Mouse (Mus musculus) large intestine, adult 2 months (tissue): ENCODE measurements around the gene Gjc2. TPM values are rescaled to one million over a fixed set of nuclear protein-coding genes. Genes with fewer than 3 reads are reported as not detected.
"Not testable (repeated sequence)": the region's sequence is repeated elsewhere in the genome, so short reads cannot be mapped to it uniquely, and the experiment has no call there.

Source experiments
- DNase-seq: peaks from one replicate; pipeline ENCODE4 v3.0.0-alpha.2; 2012; ENCODE audit warnings: low read depth, low spot score
- WGBS: fragments of 180-500 bp; shearing (Covaris S2); methylation state at CpG from one replicate; pipeline ENCODE4 v1.1.7; 2018; 5-methylcytosine and 5-hydroxymethylcytosine counted together
- polyA plus RNA-seq: library from polyadenylated mRNA; depleted of rRNA; stranded (reverse); fragments of >200 nt; gene quantifications from 2 replicates; pipeline ENCODE4 v1.2.3, GENCODE M21; 2012; rRNA removed

Gjc2 gene
- polyA plus RNA-seq, result 1.7 and 2.5 TPM in 2 replicates

DNA sequence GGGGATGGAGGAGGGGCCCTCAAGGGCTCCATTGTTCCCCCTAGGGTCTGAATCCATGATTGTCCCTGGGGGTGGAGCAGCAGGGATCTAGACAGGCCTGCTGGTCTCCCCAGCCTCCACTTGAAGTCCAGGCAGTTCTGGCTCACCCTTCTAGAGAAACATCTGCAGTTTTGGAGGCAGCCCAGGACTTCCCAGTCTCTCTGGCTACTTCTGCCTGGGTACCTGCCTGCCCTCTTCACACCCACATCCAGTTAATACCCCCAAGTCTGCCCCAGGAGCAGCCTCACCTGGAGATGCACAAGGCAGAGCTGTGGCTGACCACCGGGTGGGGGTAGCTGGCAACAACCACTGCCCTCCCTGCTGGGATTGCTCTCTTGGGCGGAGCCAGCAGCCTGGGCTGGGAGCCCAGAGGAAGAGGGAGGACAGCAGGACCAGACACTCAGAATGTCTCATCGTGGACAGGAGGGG, at the start of gene Gjc2:
Gjc2 (minus strand) TSS at position 350 of the 468 bp plus-strand sequence.
- DNase-seq, result no peak
- WGBS, result 27% methylated on average over 3 of the region's 3 CpGs

DNA sequence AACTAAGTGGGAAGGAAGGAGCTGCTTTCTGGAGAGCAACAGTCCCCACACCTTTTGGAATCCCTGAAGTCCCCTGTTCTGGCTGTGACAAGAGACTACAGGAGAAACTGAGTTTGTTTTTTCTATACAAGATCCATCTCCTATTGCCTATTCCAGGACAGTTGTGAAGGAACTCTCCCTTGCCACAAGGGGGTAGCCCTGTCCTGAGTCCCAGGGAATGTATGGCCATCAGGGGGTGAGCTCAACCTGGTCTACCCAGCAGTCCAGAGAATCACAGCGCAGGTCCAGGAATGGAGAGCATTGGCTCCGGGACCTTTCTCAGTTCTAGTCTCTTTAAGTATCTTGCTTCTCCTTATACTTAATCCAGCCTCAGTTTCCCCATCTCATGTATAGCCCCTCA, 49.8 kb upstream of the Gjc2 start:
- no peak for DNase-seq
- WGBS, result 63% methylated on average over 2 of the region's 2 CpGs

GRCm38 (mm10) chr11:59230144-59230760, 47.2 kb upstream of the Gjc2 start:
- 12% methylated on average over 7 of the region's 7 CpGs for WGBS
- DNase-seq, result no peak

DNA sequence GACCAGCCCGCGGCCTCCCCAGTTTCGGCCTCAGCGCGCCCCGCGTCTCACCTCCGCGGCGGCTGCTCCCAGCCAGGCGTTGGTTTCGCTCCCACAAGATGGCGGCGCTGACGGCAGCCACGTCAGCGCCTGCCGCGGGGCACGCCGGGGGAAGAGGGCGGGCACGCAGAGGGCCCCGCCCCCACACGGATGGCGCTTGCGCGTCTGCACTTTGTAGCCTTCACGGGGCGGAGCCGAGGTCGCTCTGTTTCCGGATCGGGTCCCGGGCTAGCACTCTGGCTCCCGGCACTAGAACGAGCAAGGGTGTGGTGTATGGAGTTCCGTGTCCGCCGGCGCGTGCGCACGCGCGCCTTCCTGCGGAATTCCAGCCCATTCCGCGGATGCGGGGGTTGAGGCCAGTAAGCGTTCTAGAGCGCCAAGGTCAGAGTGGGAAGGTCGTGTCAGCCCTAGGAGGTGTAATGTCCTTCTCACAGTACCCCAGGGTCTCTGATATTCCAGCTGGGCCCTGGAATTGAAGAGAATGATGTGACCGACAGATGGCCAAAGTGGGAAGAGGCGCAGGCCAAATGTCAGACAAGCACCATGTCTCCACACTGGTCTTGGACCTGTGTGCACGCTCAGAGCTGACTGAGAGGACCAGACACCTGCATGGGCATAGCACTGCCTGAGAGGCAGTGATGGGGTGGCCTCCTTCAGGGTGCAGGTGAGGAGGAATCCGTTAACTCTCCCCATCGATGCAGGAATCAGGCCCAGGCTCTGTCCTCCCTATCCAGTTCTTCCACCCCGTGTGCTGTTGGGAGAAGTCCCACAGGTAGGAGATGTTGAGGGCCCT, 45.3 kb upstream of the Gjc2 start, which contains the start of gene Arf1:
Arf1 (minus strand) TSS at position 149 of the 832 bp plus-strand sequence.
- WGBS, result 4% methylated on average over 59 of the region's 59 CpGs
- DNase-seq, result peak; percentile 75

DNA sequence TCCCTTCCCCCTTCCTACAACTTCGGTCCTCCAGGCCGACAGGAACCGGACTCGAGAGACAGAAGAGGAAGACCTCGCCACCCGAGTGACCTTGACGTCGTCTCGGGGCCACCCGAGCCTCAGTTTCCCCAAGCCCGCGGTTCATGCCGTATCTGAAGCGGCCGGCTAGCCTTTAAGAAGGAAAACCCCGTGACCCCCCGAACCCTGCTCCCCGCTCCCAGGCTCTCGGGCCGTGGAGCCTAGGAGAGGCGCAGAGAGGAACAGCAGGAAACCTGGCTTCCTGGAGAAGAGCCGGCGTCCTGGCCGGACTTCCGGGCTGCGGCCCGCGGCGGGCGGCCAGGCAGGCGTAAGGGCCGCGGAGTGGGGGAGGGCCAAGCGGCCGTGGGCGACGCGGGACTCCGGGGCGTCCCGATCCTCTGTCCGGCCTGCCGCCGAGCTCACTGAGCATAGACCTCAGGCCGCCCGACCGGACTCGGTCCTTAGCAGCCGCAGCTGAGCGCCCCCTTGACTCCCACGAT, 44.6 kb upstream of the Gjc2 start:
- DNase-seq, result no peak
- WGBS, result 1% methylated on average over 51 of the region's 51 CpGs

DNA sequence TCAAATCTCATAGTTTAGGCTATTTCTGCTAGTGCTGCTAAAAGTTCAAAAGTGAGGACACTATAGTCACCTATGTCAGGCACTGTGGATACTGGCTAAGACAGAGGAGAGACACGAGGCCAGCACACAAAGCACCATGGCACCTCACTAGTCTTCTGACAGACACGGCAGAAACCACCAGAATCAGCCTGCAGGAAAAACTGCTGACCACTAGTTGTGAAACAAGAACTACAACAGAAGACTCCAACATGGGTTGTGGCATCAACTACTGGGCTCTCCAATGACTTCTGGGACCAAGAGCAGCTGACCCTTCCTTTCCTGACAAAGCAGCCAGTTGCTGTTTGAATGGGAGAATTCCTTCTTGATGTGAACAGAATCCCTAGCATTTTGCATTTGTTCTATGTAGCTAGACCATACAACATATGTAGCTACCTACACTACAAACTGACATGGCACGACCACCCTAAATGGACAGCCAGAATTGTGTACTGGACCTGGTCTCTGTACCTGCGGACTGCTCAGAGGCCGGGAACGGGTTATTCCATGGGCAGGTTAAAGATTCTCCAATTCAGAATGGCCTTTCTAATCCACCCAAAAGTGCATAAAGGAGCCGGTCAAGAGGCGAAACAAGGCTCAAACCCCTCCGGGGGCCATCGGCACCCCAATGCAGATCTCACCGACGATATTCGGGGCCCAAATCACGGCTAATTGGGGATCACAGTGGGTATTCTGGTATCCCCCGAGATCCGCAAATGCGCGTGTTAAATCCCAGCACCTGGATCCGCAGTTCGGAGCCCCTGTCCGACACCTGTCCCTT, 44.0 kb upstream of the Gjc2 start:
- no peak for DNase-seq
- under 1% methylated on average over 21 of the region's 21 CpGs for WGBS

DNA sequence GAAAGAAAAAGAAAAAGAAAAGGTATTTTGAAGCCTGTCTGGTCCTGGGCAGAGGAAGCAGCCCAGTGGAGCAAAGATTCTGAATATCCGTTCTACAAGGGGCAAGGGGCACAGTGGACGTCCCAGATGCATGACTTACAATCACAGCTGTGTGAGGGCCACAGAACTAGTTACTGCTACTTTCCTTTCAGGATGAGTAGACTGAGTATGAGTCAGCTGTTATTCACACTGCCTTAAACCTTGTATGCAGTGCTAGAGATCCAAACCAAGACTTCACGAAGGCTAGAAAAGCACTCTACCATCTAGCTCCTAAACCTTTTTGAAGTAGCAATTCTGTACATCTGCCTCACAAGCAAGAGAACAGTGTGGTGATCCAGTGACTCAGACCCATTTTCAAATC, 43.2 kb upstream of the Gjc2 start:
- no peak for DNase-seq
- WGBS, result 9% methylated on average over 3 of the region's 3 CpGs

DNA sequence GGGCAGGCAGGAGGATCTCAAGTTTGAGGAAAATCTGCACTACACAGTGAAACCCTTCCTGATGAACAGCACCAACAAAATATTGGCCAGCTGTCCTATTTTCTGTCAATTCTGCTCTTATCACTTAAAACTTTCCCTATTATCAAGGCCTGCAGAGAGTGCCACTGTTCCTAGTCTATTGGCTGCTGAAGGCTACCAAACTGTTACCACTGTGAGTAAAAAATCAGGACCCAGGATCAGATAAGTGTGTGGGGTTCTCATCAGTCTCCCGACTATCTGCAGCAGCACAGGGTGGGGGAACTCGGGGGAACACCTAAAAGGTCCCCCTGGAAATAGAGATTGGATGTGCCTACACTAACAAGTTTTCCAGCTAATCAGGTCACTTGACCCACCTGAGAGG, 42.2 kb upstream of the Gjc2 start:
- DNase-seq, result no peak
- 30% methylated on average over 2 of the region's 2 CpGs for WGBS

DNA sequence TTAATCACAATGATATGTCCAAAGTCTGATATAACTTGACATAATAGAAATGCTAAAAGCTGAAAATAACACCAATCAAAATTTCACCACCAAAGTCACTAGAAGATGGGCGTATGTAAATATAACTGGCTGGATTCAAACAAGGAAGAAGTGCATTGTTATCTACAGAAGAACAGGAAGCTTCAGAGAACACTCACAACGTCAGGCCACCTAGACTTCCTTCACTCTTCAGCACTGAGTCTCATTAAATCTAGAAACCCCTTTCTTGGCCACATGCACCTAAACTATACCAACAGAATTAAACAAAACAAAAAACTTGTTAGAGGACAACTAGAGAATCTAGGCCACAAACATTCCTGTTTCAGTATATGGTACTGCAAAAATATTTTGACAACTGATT, 41.5 kb upstream of the Gjc2 start:
- 11% methylated on average over 2 of the region's 2 CpGs for WGBS
- no peak for DNase-seq

GRCm38 (mm10) chr11:59224025-59224424, 41.0 kb upstream of the Gjc2 start:
- DNase-seq, result no peak

DNA sequence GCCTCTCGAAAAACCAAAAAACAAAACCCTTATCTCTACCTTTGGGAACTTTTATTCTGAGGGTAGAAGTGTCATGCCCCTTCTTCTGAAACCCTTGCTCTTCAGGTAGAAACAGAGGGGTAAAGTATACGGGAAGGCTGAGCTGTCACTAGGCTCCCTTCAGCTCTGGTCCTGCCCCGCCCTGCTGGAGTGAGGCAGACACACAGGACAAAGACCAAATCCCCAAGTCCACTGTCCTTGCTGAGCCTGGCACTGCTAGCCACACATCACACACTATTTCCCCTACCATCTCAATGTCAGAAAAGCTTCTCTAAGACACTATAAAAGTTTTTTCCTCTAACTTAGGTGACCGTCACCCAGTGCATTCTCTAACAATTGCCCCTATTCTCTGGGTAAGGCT, 39.3 kb upstream of the Gjc2 start:
- no peak for DNase-seq
- WGBS, result 55% methylated on average over 4 of the region's 4 CpGs

More at GRCm38 (mm10) chr11:59224025-59224424, 41.0 kb upstream of the Gjc2 start:
- 57% methylated on average over 3 of the region's 3 CpGs for WGBS

GRCm38 (mm10) chr11:59221604-59222003, 38.6 kb upstream of the Gjc2 start:
- no peak for DNase-seq

- no peak for DNase-seq
Measured at GRCm38 (mm10) chr11:59219064-59219463, 36.1 kb upstream of the Gjc2 start.

DNA sequence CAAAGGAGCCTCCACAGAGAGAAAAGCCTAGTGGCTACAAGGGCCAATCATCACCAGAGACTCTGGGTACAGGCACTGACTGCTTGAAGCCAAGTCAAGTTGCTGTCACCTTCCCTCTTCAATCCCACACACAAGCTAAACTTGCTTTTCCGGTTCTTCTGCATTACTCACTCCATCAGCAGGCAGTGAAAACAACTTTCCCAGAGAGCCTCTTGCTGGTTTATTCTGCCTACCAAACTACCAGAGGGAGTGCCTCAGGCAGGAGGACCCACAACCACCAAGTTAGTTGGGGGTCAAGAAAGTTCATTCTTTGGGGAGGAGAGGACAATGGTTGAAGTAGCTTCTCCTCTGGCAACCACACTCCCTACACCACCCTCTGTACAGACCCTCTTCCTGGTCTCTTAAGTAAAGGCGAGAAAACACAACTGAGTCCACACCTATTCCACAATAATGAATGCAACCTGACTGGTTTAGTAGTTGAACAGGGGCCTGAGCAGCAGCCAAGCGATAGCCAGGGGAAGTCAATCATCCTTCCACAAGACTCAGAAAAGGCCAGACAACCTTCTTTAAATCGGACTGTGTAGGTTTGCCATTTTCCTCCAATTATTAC, 35.5 kb upstream of the Gjc2 start:
- peak; percentile 81 for DNase-seq
- WGBS, result 30% methylated on average over 4 of the region's 4 CpGs

DNA sequence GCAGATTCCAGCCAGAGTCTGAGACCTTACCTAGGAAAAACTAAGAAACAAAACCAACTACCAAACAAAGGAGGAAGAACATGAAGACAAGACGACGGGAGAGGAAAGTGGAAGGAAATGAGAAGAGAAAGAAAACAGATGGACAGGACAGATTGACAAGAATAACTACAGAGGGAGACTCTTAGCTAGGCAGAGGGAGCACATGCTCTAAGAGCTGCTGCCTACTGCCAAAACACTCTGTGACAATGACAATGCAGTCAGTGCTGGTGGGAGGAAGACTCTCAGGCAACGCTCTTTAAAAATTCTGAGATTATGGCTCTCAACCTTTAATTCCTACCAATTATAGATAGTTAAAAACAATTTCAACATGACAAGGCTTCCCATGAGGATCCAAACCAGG, 33.9 kb upstream of the Gjc2 start:
- 59% methylated on average over 3 of the region's 3 CpGs for WGBS
- no peak for DNase-seq

- 86% methylated on average over 12 of the region's 12 CpGs for whole genome bisulfite sequencing
- DNase-seq, result no peak
Measured at GRCm38 (mm10) chr11:59212892-59213494, 30.0 kb upstream of the Gjc2 start.

DNA sequence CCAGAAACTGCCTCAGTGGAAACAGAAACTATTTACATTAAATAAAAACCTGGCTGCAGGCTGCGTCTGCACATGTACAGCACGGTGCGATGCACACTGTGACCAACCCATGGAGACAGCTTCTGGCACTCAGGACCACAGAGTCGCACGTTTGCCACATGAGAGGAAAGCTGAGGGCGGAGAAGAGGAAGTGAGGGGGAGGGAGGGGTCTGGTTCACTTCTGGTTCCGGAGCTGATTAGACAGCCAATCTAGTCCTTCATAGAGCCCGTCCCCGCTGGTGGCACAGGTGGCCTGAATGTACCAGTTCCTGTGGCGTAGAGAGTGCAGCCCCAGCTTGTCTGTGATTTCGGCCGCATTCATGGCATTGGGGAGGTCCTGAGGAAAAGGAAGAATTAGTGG, 29.3 kb upstream of the Gjc2 start:
- WGBS, result 68% methylated on average over 12 of the region's 12 CpGs
- not testable (repeated sequence) for DNase-seq

DNA sequence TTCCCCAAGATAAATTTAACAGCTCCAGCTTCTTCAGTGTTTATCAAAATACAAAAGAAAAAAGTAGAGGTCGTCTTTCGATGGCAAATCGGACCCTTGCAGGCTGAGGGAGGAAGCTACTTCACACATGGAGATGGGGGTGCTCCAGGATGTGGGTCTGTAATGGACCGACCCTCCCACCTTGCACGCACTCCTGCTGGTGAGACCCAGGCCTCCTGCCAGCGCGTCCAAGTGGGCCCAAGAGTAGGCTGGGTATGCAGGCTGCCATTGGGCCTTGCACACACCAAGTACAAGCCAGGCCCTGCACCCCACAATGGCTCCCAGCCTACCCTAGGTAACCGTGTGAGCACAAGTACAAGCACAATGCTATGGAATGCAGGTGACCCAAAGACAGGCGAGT, 28.5 kb upstream of the Gjc2 start:
- 86% methylated on average over 9 of the region's 9 CpGs for WGBS
- DNase-seq, result not testable (repeated sequence)

GRCm38 (mm10) chr11:59210020-59210419, 27.0 kb upstream of the Gjc2 start:
- no peak for DNase-seq
- 72% methylated on average over 4 of the region's 4 CpGs for WGBS
